Mouse (Mus musculus) ES-E14 (cell line): Measurements from ENCODE around the gene Hist1h2bh.

ENCODE experiments used
- HCFC1 ChIP-seq: IDR thresholded peaks from 2 replicates; pipeline ENCODE4 v1.6.1; 2012; ENCODE audit warnings: low read length, inconsistent platforms, borderline replicate concordance; ENCODE audit not compliant: insufficient read depth
- MAFK ChIP-seq: IDR thresholded peaks from 2 replicates; pipeline ENCODE4 v1.6.1; 2014; ENCODE audit warnings: mild to moderate bottlenecking, low read depth, low read length, inconsistent platforms; ENCODE audit not compliant: insufficient read depth
- ZC3H11A ChIP-seq: IDR thresholded peaks from 2 replicates; pipeline ENCODE4 v1.6.1; 2012; ENCODE audit warnings: low read depth, mild to moderate bottlenecking, inconsistent platforms, low read length, borderline replicate concordance

DNA sequence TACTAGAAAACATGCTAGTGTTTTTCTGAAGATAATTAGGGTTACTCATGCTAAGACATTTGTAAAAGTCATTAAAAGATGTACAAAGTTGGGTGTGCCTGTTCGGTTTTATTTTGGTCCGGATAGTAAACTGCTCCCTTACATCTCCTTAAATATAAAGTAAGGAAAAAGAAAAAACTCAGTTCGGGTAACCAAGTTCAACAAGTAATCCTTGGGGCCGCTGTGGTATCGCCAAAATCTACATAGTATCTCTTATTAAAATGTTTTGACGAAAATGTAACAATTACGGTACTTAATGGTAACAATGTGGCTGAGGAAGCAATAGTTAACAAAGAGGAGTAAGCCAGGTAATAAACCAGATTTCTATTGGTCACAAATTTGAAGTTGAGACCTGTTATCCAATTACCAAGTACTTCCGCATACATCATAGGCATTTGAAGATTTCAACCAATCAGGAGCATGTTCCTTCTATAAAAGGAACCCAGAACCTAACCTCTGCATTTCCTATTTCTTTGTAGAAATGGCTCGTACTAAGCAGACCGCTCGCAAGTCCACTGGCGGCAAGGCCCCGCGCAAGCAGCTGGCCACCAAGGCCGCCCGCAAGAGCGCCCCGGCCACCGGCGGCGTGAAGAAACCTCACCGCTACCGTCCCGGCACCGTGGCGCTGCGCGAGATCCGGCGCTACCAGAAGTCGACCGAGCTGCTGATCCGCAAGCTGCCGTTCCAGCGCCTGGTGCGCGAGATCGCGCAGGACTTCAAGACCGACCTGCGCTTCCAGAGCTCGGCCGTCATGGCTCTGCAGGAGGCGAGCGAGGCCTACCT is 984 bp upstream of the Hist1h2bh start, which contains the start of gene Hist1h3f:
- TF ChIP-seq MAFK (no peak), HCFC1 (peak; percentile 49; the same call in 1 of the 2 replicates), ZC3H11A (no peak)
